Mouse (Mus musculus): ENCODE data around the gene Neil1.

Neil1 gene

DNA sequence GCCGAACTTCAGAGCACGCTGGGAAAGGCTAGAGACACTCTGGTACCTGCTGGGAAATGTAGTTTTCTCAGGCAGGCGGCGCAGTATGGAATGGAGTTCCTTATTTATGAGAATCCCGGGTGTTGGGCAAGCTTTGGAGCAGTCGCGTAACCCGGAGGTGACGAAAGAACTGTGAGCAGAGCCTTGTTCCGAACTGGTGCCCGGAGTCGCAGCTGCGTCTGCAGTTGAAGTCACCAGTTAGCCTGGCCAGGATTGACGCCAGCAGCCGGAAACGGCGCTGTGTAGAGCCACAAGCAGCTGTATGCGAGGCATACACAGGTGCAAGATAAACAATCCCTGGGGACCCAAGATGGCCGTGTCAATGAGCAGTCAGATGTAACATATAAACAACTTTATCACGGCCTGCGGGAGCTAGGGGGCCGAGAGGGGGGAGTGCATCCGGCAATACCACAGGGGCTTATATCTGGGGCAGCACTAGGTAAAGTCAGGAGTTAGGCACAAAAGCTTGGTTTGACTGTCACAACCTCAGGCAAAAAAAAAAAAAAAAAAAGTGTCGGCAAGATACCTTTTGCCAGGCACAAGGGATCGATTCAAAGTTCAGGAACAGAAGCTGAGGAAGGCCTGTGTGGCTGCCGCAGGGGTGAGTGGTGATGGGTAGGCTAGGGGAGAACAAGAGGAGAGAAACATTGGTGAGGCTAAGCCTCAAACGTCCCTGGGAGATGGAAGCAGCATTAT lies at the start of gene Neil1:
Gene Neil1, minus strand, starts transcription at position 162 of the 735 bp plus-strand sequence.
- DNase-seq (ENCODE audit: low read depth, low spot score): peak; percentile 70

DNA sequence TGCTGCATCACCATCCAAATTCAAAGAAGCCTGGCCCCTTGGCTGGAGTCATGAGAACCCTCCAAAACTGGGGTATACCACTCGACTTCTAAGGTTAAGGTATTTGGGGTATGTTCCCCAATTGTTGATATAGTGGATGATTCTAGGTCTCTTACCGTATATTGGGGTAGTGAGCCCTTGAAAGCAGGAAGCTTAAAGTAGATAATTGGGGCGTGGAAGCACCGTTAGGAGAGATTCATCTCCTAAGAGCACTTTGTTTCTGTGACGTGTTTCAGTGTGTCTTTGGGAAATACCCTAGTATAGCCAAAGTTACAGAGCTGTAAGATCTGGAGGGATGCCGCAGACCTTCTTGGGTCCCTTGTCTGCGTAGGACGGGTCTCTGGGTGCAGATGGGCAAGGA lies 49.3 kb upstream of the Neil1 start:
- DNase-seq (ENCODE audit: low read depth, low spot score): no peak

DNA sequence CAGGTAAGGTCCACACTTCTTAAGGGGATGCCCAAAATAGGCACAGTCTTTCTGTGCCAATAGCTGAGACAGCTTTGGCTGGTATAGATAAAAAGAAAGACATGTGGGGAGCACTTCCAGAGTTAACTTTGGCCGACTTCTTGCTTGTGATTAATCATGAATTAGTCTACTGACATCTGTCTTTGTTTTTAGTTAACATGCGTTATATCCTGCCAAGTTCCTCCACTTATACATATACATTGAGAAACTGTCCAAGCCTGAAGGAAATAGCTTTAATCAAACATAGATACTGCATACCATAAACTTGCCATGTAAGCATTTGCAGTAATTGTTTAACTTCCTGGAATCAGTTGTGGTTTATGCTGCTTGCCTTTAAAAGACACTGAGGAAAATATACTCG lies 48.6 kb upstream of the Neil1 start:
- DNase-seq (ENCODE audit: low read depth, low spot score): no peak

DNA sequence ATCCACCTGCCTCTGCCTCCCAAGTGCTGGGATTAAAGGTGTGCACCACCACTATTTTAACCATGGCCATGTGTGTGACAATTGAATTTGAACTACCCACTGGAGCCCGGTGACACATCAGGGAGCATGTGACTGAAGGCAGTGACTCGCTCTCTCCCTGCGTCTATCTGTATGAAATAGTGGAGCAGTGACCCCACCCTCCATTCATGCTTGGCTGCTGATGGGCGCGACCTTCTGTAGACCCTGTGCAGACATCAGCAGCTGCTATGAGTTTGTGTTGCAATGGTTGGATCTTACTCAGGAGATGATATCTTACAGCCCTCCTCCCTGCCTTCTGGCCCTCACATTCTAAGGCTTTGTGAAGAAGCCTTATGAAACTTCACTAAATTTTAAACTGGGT lies 20.3 kb upstream of the Neil1 start:
- no peak for DNase-seq (ENCODE audit: low read depth, low spot score)

DNA sequence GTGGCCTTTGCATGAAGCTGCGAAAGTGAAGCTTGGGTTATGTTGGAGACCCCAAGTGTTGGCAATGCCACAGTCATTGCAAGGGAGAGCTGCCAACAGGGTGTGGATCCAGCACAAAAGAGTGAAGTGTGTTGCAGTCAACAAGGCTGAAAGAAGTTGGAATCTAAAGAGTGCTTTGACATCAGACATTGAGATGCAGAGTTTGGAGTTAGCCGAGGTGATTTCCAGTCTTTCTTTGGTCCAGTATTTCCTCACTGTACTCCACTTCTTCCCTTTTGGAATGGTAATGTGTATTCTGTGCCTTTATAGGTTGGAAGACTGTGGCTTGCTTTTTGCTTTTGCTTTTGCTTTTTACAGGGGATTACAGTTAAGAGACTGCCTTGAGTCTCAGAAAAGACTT lies 18.1 kb upstream of the Neil1 start:
- DNase-seq (ENCODE audit: low read depth, low spot score): no peak

DNA sequence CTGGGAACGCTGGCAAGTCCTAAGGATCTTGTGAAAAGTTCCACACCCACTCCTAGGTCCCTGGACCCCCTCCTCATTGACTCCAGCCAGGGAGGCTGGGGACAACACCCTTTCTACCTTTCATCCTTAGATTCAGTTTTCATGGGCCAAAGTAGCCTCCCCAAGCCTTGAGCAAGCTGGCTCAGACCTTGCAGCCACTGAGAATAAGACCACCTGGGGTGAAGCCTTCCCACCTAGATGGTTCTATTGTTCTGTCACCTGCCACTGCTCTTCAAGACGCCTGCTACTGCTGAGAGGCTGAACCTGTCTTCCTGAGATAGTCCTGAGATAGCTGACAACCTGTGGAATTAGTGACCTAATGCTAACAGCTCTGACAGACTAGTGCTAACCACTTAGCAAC lies 15.0 kb upstream of the Neil1 start:
- DNase-seq (ENCODE audit: low read depth, low spot score): no peak

DNA sequence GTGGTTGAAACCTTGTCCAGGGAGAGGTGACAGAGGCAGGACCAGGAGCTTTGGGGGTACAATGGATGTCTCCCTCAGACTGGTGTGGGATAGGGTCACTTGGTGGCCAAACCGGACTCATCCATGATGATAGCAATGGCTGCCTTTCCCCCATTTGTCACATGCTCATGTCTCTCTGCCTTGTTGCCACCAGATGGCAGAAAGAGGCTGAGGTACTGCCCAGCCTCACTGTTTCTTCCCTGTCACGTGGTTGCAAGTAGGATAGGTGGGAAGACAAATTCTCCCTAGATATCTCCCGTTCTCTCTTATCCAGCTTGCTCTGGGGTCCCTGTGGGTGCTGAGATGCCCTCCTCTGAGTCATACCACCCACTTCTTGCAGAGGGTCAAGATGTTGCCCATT lies 14.4 kb upstream of the Neil1 start:
- no peak for DNase-seq (ENCODE audit: low read depth, low spot score)

DNA sequence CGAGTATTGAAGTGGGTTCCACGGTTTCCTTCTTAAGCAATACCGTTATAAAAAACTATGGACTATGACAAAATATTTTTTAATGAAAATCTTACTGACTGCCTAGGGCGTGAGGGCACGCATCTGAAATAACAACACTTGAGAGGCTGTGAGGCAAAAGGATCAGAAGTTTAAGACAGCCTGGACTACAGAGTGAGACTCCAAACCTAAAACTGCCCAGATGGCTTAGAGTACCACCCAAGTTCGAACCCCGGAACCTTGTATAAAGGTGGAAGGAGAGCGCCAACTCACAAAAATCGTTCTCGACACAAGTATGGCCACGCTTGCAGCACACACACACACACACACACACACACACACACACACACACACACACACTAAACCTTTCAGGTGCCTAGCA lies 10.4 kb upstream of the Neil1 start:
- no peak for DNase-seq (ENCODE audit: low read depth, low spot score)

DNA sequence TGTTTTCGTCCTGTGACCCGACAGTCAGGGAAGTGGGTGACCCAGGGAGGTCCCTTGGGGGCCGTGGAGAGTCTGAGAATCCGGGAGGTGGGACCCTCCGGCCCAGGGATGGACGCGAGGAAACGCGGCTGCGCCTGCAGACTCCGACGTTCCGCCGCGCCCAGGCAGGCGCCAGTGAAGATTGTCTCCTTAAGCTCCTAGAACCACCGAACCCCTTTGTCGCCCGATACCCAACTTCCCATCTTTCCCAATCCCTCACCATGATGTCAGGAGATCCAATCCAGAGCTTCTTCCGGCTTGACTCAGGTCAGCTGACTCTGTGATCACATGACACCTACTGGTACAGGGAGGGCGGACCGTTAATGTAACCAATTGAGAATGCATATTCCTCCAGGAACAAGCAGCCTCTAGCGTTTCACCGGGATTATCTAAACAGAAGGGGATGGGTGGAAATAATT lies 9.9 kb upstream of the Neil1 start, which contains the start of gene Commd4:
Gene Commd4, minus strand, starts transcription at position 319 of the 458 bp plus-strand sequence.
- DNase-seq (ENCODE audit: low read depth, low spot score): peak; percentile 94

DNA sequence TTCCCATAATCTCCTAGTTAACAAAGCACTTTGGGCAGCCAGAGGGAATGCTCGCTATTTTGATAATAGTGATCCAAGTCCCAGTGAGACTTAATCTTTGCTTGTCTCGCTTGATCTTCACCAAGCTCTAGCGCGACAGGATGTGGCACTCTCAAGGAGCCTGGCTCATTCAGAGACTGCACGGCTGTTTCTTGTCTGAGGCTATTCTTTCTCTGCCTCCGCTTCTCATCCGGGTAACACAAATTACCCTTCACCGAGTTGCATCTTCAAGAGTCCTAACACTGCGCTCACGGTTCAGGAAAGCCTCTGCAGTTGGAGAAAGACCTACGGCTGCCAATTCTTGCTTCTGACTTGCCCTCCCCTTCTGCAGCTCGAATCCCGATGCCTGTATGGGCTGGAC lies 9.4 kb upstream of the Neil1 start:
- no peak for DNase-seq (ENCODE audit: low read depth, low spot score)

DNA sequence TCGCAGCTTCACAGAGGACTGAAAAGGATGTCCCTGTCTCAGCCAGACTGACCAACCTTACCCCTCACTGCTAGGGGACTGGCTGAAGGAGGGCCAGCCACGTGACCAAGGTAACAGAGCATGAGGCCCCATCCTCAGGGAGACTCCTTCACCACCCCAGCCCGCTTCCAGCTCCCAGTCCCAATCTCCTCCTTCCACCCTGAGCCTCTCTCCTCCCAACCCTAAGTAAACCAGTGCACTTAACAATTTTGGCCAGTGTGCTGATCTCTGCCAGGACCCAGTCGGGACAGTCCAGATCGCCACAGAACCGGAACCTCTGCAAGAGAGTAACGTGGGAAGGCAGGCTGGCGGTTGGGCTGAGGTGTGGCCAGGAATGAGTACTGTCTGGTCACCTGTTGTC lies 8.7 kb upstream of the Neil1 start:
- no peak for DNase-seq (ENCODE audit: low read depth, low spot score)

DNA sequence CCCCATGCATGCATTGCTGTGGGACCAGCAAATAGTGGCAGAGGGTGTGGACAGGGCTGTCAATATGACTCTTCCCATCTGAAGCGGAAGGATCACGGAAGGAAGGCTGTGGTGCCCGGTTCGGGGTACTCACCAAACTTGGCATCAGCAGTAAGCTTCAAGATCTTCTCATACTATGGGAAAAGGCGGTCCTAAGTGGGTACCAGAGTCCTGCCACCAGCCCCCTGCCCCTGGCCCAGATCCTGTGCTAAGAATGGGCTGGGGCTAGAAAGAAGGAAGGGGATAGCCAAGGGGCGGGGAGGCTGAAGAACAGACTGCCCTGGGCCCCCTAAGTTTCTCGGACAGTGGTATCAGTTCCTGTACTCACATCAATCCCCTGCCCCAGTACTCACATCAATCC lies 8.3 kb upstream of the Neil1 start:
- DNase-seq (ENCODE audit: low read depth, low spot score): no peak

DNA sequence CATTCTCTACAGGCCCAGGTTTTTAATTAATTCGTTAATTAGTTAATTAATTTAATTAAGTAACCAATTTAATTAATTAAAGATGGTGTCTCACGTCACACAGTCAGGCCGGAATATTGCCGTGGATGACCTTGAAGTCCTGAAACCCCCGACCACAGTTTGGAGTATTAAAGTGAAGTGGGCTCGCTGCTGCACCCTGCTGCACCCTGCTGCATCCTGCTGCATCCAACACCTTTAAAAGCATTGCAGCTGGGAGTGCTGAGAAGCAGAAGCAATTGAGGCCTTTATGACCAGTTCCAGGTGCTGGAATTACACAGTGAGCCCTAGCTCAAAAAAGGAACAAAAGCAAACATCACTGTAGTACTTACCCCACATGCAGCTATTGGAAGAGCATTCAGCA lies 4.2 kb upstream of the Neil1 start:
- DNase-seq (ENCODE audit: low read depth, low spot score): no peak

DNA sequence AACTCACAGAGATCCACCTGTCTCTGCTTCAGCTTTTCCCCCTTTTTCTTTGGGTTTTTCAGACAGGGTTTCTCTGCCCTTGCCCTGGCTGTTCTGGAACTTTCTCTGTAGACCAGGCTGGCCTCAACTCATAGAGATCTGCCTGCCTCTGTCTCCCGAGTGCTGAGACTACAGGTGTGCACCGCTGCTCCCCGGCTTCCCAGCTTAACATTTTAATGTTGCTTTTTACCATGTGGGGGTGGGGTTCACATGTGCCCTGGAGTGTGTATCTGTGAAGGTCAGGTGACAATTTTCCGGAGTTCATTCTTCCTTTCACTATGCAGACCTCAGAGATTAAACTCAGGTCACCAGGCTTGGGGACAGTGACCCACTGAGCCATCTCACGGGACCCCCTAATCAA lies 2.1 kb upstream of the Neil1 start:
- DNase-seq (ENCODE audit: low read depth, low spot score): no peak

DNA sequence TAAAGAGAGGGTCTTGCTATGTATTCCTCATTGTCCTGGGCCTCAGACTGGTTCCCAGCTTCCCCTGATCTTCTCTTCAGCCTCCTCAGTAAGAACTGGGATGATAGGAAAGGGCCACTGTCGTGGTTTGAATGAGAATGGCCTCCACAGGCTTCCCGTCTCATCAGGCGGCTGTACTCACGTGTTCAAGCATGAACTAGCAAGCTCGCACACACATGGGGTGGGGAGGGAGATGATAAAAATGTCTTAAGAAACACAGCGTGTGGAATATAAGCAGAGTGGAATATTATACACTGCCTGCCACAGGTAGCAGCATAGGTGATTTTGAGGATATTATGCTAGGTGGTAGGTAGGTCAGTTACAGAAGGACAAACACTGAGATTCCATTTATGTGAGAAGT lies 916 bp upstream of the Neil1 start:
- DNase-seq (ENCODE audit: low read depth, low spot score): no peak

DNA sequence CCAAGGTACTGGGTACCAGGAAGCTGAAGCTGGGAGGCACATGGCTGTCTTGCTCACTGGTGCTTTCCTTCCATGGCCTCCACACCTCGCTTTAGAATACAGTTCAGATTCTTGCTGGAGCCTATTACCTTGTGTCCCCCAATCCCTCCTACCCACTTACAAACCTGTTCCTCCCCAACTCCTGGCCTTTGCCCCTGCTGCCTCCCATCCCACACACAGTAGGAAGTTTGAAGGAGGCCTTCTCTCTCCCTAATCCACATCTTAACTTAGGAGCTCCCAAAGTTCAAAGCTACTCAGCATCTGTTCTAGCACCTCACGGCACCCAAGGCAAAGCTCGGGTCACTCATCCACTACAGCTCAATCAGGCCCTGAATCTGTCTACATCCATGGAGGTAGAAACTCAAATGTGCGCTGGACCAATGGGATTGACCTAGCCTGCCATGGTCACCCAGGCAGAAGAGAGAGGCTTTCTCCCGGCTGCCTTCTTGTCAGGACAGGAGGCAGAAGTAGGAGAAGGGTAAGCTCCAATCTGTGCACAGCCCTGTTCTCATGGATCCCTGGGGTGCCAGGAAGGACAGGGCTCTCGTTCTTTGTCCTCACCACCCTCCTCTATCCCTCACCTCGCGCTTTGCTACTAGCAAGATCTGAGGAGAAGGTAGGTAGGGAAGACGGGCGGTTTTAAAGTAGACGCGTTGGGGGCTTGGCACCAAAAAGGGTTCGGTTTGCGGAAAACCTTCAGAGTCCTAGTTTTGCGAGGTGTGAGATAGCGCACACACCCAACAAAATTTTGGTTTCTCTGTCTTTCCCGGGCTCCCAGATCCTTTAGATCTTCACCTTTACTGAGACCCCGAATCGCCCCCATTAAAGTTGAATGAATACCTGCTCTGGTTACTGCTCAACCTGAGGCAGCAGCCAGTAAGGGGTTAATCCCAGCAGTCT lies 631 bp downstream of the Neil1 start:
- DNase-seq (ENCODE audit: low read depth, low spot score): no peak

DNA sequence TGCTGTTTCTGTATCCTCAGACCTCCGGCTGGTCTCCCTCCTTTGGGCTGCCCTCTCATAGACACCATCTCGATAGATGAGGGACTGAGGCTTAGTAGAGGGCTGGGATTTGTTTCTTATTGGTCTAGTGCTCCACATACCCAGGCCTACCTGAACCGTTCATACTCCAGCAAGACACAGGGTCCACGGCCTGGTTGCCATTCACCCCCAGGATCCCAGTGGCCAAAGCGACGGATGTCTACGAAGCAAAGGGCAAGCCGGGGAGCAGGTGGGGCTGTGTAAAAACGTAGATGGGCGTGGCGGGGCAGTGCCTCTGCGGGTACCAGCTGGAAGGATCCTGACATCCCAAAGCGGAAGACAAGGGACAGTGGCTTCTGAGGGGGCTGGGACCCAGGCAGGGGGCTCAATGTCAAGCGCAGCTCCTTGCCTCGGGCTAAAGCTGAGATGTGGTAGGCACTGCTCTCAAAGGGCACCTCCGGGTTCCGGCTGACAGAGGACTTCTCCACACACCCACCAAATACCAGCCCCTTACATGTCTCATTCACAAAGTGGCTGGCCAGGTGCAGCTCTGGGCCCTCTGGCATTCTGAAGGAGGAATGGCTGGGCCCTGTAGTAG lies 1.5 kb downstream of the Neil1 start:
- DNase-seq (ENCODE audit: low read depth, low spot score): no peak

DNA sequence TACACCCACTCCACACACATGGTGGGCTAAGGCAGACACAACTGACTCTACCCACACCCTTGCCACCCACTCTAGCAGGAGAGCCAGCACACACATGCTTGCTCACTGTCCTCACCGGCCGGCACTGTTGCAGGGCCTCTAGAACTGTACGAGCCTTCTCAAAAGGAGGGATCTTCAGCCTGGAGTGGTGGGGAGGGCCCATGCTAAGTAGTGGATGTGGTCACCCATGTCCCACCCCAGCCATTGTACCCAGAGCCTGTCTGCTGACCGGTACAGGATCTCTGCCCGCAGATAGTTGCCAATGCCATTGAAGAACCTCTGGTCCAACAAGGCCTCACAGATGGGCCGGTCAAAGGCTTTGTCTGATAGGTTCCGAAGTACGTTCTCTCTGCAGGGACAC lies 3.3 kb downstream of the Neil1 start:
- no peak for DNase-seq (ENCODE audit: low read depth, low spot score)

DNA sequence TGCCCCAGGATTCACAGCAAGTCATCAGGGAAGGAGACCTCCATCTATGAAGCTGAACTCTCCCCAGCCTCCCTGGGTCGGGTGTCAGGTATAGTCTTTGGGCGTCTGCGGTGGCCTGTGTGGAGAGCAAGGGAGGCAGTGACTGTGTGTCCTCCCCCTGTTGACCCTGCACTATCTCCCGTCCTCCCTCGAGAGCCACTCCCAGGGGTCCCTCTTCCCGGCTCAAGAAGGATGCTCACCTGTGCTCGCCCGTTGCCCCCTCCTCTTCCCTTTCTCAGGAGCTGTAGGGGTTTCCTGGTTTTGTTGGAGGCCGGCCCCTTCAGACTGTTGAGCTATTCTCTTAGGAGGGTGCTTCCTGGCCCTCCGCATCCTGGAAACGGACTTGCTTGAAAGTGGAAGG lies 4.9 kb downstream of the Neil1 start:
- no peak for DNase-seq (ENCODE audit: low read depth, low spot score)

DNA sequence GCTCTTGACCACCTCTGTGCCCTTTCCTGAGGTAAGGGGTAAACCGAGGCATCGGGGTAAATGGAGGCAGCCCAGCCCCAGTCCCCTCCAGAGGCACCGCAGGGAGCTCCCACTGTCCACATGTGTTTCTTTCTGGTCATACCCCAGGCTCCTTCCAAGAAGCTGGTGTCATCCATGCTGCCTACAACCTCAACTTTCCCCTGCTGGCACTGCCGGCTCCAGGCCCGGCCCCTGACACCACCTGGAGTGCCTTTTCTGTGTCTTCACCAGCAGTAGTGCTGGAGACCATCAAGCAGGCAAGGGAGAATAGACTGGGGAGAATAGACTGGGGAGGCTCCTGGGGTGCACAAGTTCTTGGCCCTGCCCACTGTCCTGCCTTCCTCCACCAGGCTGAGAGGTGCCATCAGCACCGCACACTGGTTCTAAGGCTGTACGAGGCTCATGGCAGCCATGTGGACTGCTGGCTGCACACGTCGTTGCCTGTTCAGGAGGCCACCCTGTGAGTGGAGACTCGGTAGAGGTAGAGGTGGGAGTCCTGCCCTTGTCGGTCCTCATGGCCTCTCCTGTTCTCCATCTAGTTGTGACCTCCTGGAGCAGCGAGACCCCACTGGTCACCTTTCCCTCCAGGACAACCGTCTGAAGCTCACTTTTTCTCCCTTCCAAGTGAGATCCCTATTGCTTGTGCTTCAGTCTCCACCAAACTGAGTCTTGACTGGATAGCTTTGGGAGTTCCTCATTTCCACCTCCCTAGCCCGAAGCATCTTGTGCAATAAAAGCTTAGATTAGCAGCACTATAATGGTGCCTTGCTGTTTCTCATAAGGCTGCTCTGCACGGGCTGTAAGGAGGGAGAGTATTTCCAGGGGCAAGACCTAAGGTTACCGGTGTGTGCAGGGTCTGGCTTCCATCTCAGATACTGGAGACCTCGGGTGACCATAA lies 6.4 kb downstream of the Neil1 start:
- no peak for DNase-seq (ENCODE audit: low read depth, low spot score)

DNA sequence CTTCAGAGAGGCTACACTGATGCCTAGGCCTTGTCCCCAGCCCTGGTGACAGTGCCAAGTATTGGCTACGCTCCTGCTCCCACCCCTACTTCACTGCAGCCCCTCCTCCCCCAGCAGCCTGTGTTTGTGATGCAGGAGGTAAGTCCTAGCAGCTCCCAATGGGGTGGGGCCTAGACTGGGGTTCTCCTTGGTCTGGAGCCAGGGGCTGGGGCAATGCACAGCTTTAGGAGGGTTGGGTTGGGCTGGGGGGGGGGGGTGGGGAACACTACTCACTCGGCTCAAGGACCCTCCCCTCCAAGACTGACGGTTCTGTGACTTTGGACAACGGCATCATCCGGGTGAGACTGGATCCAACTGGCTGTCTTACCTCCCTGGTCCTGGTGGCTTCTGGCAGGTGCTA lies 8.5 kb downstream of the Neil1 start:
- no peak for DNase-seq (ENCODE audit: low read depth, low spot score)
